In the genomic region with DNA sequence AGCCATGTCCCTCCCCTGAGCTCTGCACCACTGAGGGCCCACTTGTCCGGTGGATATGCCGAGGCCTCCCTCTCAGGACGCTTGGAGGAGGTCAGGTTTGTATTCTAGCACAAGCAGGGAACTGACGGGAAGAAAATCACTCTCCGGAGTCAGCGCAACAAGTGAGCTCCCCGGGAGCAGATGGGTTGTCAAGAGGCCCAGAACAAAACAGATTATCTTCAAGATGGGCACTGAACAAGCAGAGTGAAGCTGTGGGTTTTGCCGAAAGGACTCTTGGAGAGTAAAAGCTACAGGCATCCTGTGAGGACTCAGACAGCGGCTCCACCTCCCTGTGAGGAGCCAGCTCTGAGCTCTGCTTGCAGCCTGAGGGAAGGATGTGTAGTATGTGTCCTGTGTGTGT, we compare ENCODE assay signal across 20 mouse cellular contexts. TPM values are rescaled to one million over a fixed set of nuclear protein-coding genes. Genes with fewer than 3 reads are reported as not detected.
A peak's percentile ranks its signal among the peaks of the same experiment; 100 is the strongest.
DNase-seq lines count a peak whose midpoint lies in the region; ATAC-seq and TF ChIP-seq lines count a peak whose summit lies in the region.
"Had no signal": no experiment of that assay in that cellular context is flagged by ENCODE, and none has a peak within 500 bp of the region (broad histone marks: within the 10 kb centered on the region; RNA-seq: fewer than 3 reads in every experiment).

No protein-coding gene starts in this region.

- no peak for TF ChIP-seq EP300 in liver, postnatal 0 days (IDR thresholded peaks at IDR 0.05; ENCODE audit: low read depth)

- H3K4me1 ChIP-seq in forebrain, postnatal 0 days (ENCODE audit: insufficient read depth), result no peaks in the 10 kb centered on the region
- H3K4me1 ChIP-seq in forebrain, embryonic 10.5 days, result no peaks in the 10 kb centered on the region
- no peaks in the 10 kb centered on the region for H3K4me1 ChIP-seq in liver, postnatal 0 days (ENCODE audit: insufficient read depth)
- H3K4me1 ChIP-seq: embryonic facial prominence, embryonic 13.5 days; forebrain, embryonic 13.5 days; heart, embryonic 10.5 days; hindbrain, embryonic 13.5 days had no signal

- no peaks in the 10 kb centered on the region for H3K9me3 ChIP-seq in forebrain, postnatal 0 days (ENCODE audit: low read length)
- H3K9me3 ChIP-seq in forebrain, embryonic 10.5 days, result no peaks in the 10 kb centered on the region
- no peaks in the 10 kb centered on the region for H3K9me3 ChIP-seq in liver, postnatal 0 days (ENCODE audit: low read length)
- H3K9me3 ChIP-seq: embryonic facial prominence, embryonic 13.5 days; forebrain, embryonic 13.5 days; heart, embryonic 10.5 days; hindbrain, embryonic 13.5 days had no signal

- H3K4me2 ChIP-seq in forebrain, postnatal 0 days (ENCODE audit: low read depth), result no peak overlapping the region
- no peak overlapping the region for H3K4me2 ChIP-seq in liver, postnatal 0 days (ENCODE audit: low read depth, low read length)
- H3K4me2 ChIP-seq: embryonic facial prominence, embryonic 13.5 days; forebrain, embryonic 13.5 days; hindbrain, embryonic 13.5 days had no signal

- DNase-seq in cerebellum, adult 18-20 months, result peak; percentile 44 to 54
- no peak for DNase-seq in cerebellum, adult 11 months
- DNase-seq in forebrain, postnatal 0 days, result peak; percentile 61
- no peak for DNase-seq in forebrain, embryonic 10.5 days (ENCODE audit: extremely low spot score, low spot score)
- peak; percentile 65 for DNase-seq in brain, adult 2 months (ENCODE audit: low read depth, low spot score)
- peak; percentile 48 for DNase-seq in layer of hippocampus, adult 9-11 months
- no peak for DNase-seq in liver, postnatal 0 days
- no peak for DNase-seq in thymus, adult 18-20 months
- DNase-seq: adrenal gland, postnatal 10 days; gastrocnemius, postnatal 10 days; heart, adult 18-20 months; heart, postnatal 10 days; kidney, adult 11 months had no signal

- no peaks in the 10 kb centered on the region for H3K27me3 ChIP-seq in forebrain, postnatal 0 days (ENCODE audit: insufficient read depth, low read length)
- H3K27me3 ChIP-seq in forebrain, embryonic 10.5 days (ENCODE audit: poor library complexity, severe bottlenecking), result no peaks in the 10 kb centered on the region
- H3K27me3 ChIP-seq in liver, postnatal 0 days (ENCODE audit: insufficient read depth, low read length), result peaks cover 6% of the 10 kb centered on the region; the same call in 1 of the 2 replicates
- H3K27me3 ChIP-seq: embryonic facial prominence, embryonic 13.5 days; forebrain, embryonic 13.5 days; hindbrain, embryonic 13.5 days had no signal

- no peak for TF ChIP-seq CTCF in forebrain, postnatal 0 days (IDR thresholded peaks at IDR 0.05; ENCODE audit: low read depth)
- TF ChIP-seq CTCF in liver, postnatal 0 days (IDR thresholded peaks at IDR 0.05; ENCODE audit: low read depth), result no peak

- no peak overlapping the region for H3K27ac ChIP-seq in forebrain, postnatal 0 days (ENCODE audit: low read depth, low read length)
- H3K27ac ChIP-seq in forebrain, embryonic 10.5 days, result no peak overlapping the region; the same call in 1 of the 2 replicates
- no peak overlapping the region for H3K27ac ChIP-seq in liver, postnatal 0 days (ENCODE audit: low read depth)
- H3K27ac ChIP-seq: embryonic facial prominence, embryonic 13.5 days; forebrain, embryonic 13.5 days; heart, embryonic 10.5 days; hindbrain, embryonic 13.5 days; hindbrain, postnatal 0 days had no signal

- no peak overlapping the region for H3K4me3 ChIP-seq in forebrain, postnatal 0 days (ENCODE audit: low read depth, low read length)
- H3K4me3 ChIP-seq in forebrain, embryonic 10.5 days, result no peak overlapping the region
- no peak overlapping the region for H3K4me3 ChIP-seq in liver, postnatal 0 days (ENCODE audit: low read depth, low read length)
- H3K4me3 ChIP-seq: embryonic facial prominence, embryonic 13.5 days; forebrain, embryonic 13.5 days; heart, embryonic 10.5 days; hindbrain, embryonic 13.5 days had no signal

- ATAC-seq in forebrain, postnatal 0 days, result peak; percentile 81
- ATAC-seq in liver, postnatal 0 days, result no peak
- ATAC-seq: forebrain, embryonic 13.5 days; hindbrain, postnatal 0 days had no signal

- H3K9ac ChIP-seq in forebrain, postnatal 0 days, result no peak overlapping the region
- no peak overlapping the region for H3K9ac ChIP-seq in liver, postnatal 0 days (replicated peaks)
- H3K9ac ChIP-seq: embryonic facial prominence, embryonic 13.5 days; forebrain, embryonic 13.5 days; hindbrain, embryonic 13.5 days had no signal

- no peaks in the 10 kb centered on the region for H3K36me3 ChIP-seq in forebrain, postnatal 0 days (ENCODE audit: insufficient read depth)
- H3K36me3 ChIP-seq in forebrain, embryonic 10.5 days (replicated peaks), result no peaks in the 10 kb centered on the region
- H3K36me3 ChIP-seq in liver, postnatal 0 days (replicated peaks; ENCODE audit: insufficient read depth, low read length), result no peaks in the 10 kb centered on the region
- H3K36me3 ChIP-seq: embryonic facial prominence, embryonic 13.5 days; heart, embryonic 10.5 days; hindbrain, embryonic 13.5 days had no signal

- WGBS in forebrain, postnatal 0 days, result 68% methylated on average over 9 of the region's 9 CpGs
- 85% methylated on average over 9 of the region's 9 CpGs for WGBS in forebrain, embryonic 10.5 days
- WGBS in liver, postnatal 0 days (ENCODE audit: insufficient replicate concordance), result 74% methylated on average over 9 of the region's 9 CpGs

RNA-seq across cellular contexts. Expression of gene Atp2b2, which starts 20.3 kb away (rescaled TPM):
- 59.4 and 65.1 TPM in 2 replicates for total RNA-seq in forebrain, postnatal 0 days (2014; rRNA removed)
- polyA plus RNA-seq in forebrain, postnatal 0 days (2015; fragmentation: Nextera tagmentation; extraction: Ambion mirVana), result 24.2 and 37.8 TPM in 2 replicates
- 1.1 and 1.4 TPM in 2 replicates for polyA plus RNA-seq in forebrain, embryonic 10.5 days (2016; fragmentation: Nextera tagmentation; extraction: Ambion mirVana)
- polyA plus RNA-seq in liver, postnatal 0 days (2015; fragmentation: Nextera tagmentation; extraction: Ambion mirVana), result 0.20 and 0.41 TPM in 2 replicates
- total RNA-seq: hematopoietic stem cell, adult 5-6 weeks had no signal
- polyA plus RNA-seq: C2C12 had no signal

Comparison
In these comparisons a context has a peak if more than half of its experiments do, and no peak if none do; other contexts are left out.
1. DNase-seq: peak in cerebellum, adult 18-20 months (2 of 2), forebrain, postnatal 0 days (single experiment), brain, adult 2 months (single experiment) and layer of hippocampus, adult 9-11 months (single experiment); none in cerebellum, adult 11 months (single experiment), forebrain, embryonic 10.5 days (single experiment), liver, postnatal 0 days (single experiment) and thymus, adult 18-20 months (0 of 2).
2. RNA of gene Atp2b2, which starts 20.3 kb away (polyA plus RNA-seq): 24.2 to 37.8 TPM in forebrain, postnatal 0 days; 1.1 to 1.4 TPM in forebrain, embryonic 10.5 days and 0.20 to 0.41 TPM in liver, postnatal 0 days; every median in the first group is over 10 times any median in the second.